Mouse (Mus musculus): ENCODE measurements around the gene Prrg4.
"Not testable (repeated sequence)": the region's sequence is repeated elsewhere in the genome, so short reads cannot be mapped to it uniquely, and the experiment has no call there.

The Prrg4 gene

DNA sequence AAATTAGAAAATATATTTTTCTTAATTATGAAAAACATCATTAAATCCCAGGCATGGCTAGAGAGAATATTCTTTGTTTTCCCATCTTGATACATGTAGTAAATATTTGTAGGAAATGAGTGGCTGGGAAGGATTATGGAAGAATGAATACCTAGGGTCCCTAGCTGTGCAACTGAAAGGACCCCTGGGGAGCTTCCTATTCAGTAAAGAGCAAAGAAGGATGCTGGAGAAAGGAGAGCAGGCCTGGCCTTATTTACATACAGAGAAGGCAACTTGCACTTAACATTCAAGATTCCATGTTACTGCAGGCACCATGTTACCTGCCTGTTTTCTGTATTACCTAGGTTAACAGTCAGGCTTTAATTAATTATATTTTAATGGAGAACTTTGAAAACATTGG lies 7.1 kb downstream of the Prrg4 start:
- no peak for DNase-seq (ENCODE audit: extremely low read depth, low read depth)

DNA sequence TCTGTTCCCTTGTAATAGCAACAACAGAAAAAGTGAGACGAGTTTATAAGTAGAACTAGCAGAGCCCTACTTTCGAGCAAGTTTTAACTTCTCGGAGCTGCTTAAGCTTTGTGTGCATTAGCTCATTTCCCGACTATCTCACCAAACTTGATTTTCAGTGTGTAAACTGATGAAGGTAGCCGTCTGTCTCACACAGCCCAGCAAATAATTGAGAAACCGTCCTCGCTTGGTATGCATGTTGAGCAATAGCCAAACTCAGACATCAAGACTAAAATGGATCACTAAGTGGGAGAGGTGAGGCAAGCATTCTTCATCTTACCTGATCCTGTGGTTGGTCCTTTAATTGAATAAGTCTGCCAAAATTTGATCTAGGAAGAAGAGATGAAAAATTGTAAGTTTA lies 7.9 kb downstream of the Prrg4 start:
- no peak for DNase-seq (ENCODE audit: extremely low read depth, low read depth)

DNA sequence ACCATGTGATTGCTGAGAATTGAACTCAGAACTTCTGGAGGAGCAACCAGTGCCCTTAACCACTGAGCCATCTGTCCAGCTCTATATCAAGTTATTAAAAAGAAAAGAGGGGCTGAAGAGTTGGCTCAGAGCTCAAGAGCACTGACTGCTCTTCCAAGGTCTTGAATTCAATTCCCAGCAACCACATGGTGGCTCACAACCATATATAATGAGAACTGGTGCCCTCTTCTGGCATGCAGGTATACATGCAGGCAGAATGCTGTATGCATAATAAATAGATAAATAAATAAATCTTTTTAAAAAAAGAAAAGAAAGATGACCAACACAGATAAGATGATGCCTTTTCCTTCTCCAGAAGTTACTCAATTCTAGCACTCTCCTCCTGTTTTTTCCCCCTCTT lies 8.7 kb downstream of the Prrg4 start:
- no peak for DNase-seq (ENCODE audit: extremely low read depth, low read depth)

- no peak for DNase-seq (ENCODE audit: extremely low read depth, low read depth)
Observed at GRCm38 (mm10) chr2:104832486-104832885, 17.2 kb downstream of the Prrg4 start.

- DNase-seq (ENCODE audit: extremely low read depth, low read depth) = no peak
Observed at GRCm38 (mm10) chr2:104826191-104826590, 23.5 kb downstream of the Prrg4 start.

GRCm38 (mm10) chr2:104818763-104819162 lies 30.9 kb downstream of the Prrg4 start:
- DNase-seq (ENCODE audit: extremely low read depth, low read depth) = not testable (repeated sequence)

- no peak for DNase-seq (ENCODE audit: extremely low read depth, low read depth)
Observed at GRCm38 (mm10) chr2:104817555-104818330, 31.9 kb downstream of the Prrg4 start.

- DNase-seq (ENCODE audit: extremely low read depth, low read depth) = no peak
Observed at GRCm38 (mm10) chr2:104816866-104817439, 32.7 kb downstream of the Prrg4 start.

GRCm38 (mm10) chr2:104816371-104816827 lies 33.3 kb downstream of the Prrg4 start, which contains the start of gene Qser1:
Gene Qser1, minus strand, starts transcription at chr2:104816760.
- DNase-seq (ENCODE audit: extremely low read depth, low read depth) = no peak

DNA sequence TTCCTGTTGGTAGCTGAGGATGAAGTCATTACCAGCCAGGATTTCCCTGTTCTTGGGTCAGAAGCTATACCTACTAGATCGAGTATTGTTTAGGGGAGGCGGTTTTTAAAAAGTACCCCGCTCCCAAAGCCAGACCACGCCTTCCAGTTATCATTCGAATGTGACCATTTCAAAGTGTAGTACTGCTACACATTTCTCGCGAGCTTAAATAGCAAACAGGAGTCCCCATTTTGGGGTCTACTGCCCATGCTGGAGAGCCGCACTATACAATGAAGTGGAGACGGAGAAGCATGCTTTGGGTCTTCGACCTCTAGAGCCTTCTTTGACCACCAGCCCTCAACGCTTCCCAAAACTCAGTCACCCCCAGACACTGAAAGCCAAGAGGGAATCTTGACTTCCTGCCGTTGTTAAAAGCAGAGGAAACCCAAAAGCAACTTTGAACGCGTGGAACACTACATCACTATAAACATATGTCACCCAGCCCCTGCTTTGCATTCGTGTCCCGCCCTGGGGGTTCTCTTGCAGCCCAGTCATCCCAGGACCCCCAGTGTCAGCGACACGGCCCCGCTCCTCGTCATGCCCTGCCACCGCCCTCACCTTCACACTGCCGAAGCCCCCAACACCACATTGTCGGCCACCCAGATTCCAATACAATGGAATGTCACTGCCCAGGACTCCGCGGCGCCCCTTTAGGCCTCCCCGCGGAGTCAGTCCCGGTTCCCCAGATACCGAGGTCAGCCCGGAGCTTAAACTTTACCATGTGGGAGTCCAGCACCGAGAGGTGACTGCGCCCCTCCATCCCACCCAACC lies 33.9 kb downstream of the Prrg4 start:
- peak; percentile 71 for DNase-seq (ENCODE audit: extremely low read depth, low read depth)

- DNase-seq (ENCODE audit: extremely low read depth, low read depth) = no peak
Observed at GRCm38 (mm10) chr2:104814181-104814951, 35.3 kb downstream of the Prrg4 start.

DNA sequence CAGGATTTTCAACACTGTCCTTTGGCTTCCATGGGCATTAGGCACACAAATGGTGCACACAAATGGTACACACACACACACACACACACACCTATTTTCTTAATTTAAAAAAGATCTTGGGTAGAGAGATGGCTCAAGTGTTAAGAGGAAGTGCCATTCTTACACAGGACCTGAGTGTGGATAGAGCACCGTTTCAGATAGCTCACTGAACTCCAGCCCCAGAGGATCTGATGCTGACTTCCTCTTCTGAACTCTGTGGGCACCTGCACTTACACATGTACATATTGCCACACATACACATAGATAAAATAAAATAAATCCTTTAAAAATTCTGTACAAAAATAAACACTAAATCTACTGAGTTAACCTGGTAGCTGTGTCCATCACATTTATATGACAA lies 44.2 kb downstream of the Prrg4 start:
- peak; percentile 57 for DNase-seq (ENCODE audit: extremely low read depth, low read depth)

Measured in MEL-GATA-1-ER (cell line).